Mouse (Mus musculus): ENCODE results near the gene St6gal1.

The St6gal1 gene

DNA sequence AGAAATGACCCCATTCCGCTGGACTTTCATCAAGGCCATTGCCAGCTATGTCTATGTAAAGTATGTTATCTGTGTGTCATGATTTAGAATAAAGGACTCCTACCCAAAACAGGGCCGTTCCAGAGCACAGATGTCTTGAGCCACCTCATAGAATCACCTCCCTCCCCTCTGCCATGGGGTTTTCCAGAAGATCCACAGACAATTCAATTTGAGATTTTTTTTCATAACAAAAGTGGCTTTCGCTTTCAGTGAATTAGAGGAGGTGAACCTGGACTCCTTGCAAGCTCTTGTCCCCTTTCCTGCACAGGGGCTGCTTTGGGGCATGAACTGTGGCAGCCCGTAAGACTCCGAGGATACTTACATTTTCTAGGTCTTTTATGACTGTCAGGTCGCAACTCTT lies 70.2 kb downstream of the St6gal1 start:
- ATAC-seq (ENCODE audit: insufficient number of reproducible peaks, low FRiP score, low TSS enrichment): no peak

DNA sequence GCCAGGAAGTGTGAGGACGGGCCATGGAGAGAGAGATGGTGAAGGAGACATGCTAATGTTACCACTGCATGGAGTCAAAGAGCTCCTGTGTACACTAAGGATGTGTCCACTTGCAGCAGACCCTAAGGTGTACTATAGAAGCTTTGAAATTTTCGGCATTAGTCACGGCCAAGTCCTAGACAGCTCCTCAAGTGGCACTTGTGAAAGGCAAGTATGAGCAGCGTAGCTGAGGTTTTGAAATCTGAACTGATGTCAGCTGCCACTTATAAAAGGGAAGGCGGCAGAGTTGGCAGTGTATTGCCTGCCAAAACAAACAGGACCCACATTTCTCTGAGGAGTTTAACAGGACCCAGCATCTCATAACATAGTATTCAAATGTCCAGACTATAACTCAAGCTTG lies 71.2 kb downstream of the St6gal1 start:
- ATAC-seq (ENCODE audit: insufficient number of reproducible peaks, low FRiP score, low TSS enrichment): no peak

DNA sequence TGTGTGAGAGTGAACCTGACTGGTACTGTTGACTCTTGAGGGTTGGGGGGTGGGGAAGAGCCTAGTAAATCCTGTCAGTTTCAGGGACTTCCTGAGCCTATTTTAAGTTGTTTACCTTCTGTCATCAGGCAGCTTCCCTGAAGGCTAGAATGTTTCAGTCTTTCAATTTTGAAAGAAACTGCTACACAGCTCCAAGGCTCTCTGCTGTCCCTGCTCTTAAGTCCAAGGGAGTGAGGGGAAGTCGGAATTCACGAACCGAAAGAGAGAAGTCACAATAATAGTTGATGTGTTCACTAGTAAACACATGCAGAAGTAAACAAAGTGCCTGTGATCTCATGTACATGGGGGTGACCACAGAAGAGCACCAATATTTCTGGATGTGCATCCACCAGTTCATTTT lies 72.2 kb downstream of the St6gal1 start:
- no peak for ATAC-seq (ENCODE audit: insufficient number of reproducible peaks, low FRiP score, low TSS enrichment)

DNA sequence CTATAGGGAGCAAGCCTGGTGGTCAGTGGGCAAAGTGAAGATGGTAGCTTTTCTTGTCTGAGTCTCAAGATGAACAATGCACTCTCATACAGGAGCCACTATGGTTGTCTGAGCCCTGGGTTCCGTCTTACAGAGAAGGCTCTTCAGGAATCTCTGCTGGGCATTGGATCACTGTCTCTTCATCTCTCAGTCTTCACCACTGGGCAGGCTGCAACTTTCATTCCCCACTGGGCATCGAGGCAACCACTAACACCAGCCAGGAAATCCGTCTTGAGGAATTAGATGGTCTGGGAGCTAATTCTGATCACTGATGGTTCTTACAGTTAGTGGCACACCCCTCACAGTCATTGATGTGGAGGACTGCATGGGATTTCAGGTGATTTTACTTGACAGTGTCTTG lies 73.9 kb downstream of the St6gal1 start:
- no peak for ATAC-seq (ENCODE audit: insufficient number of reproducible peaks, low FRiP score, low TSS enrichment)

GRCm38 (mm10) chr16:23298911-23299310 lies 74.4 kb downstream of the St6gal1 start:
- ATAC-seq (ENCODE audit: insufficient number of reproducible peaks, low FRiP score, low TSS enrichment): no peak

GRCm38 (mm10) chr16:23299904-23300740 lies 75.6 kb downstream of the St6gal1 start:
- no peak for ATAC-seq (ENCODE audit: insufficient number of reproducible peaks, low FRiP score, low TSS enrichment)

DNA sequence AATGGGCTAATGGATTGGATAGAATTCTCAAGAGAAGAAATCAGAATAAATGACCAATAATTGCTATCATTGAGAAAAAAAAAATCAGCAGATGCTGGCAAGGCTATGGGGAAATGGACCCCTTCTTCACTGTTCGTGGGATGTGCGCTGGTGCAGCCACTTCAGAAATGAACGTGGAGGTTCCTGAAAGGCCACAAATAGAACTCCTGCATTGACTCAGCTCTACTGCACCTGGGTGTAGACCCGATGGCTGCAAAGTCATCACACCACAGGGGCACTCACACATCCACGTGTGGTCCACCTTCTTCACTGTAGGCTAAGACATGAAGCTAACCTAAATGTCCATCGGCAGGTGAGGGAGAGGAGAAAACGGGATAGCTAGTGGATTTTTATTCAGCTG lies 77.2 kb downstream of the St6gal1 start:
- ATAC-seq (ENCODE audit: insufficient number of reproducible peaks, low FRiP score, low TSS enrichment): no peak

DNA sequence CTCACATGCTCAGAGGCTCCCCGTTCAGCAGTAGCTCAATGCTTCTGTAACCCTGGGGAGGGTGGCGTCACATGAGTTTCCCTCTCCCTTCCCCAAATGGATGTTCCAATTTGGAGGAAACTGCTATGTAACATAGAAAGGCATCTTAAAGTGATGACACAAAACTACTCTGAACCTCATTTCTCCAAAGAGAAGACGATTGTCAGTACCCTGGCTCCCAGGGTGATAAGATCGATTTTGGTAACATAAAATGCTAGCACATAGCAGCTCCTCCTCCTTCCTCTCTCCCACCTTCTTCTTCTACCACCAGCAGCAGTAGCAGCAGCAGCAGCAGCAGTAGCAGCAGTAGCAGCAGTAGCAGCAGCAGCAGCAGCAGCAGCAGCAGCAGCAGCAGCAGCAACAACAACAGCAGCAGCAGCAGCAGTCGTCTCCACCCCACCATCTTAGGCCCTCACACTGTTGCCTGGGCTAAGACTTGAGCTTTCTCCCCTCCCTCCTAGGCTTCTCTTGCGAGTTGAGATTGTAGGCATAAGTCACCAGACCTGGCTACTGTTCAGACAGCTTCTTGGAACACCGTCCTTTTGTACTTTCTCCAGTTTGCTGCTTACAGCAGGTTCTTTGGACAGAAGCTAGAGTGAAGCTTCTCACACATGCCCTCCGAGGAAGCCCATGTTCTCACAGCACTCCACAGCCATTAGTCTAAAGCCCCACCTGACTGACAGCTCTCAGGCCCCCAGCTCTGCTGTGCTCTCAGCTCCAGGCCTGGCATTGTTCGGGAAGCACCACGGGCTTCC lies 81.5 kb downstream of the St6gal1 start:
- no peak for ATAC-seq (ENCODE audit: insufficient number of reproducible peaks, low FRiP score, low TSS enrichment)

DNA sequence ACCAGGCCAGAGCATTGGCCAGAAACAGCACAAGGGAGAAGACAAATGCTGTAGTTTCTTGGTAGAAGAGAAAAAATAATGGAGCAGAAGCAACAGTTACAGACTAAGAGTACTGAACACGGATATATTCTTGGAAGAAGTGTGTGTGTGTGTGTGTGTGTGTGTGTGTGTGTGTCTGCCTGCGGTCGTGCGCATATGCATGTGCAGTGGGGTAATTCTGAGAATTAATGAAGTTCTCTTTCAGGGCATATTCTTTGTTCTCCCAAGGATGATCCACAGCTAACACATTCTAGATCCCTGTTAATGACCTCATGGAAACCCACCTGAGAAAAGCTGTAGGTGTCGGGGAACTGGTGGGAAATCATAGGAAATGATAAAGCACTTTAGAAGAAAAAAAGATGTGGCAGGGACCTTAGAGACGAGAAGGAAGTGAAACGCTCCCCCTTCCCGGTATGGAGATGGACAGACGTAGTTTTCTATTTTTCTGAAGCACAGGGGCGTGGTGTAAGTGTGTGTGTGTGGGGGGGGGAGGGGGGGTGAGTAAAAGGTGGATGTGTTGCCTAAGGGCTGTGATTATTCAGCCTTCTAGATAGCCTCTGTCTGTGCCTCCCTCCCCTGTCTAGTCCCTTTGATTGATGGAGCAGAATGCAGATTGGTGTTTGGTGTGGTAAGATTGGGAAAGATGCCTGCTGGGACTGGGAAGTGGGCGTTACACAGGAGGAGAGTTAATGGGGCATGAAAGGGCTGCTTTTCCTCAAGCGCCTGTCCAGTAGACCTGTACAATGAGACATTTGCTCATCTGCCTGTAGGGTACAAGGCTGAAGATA lies 82.8 kb downstream of the St6gal1 start:
- ATAC-seq (ENCODE audit: insufficient number of reproducible peaks, low FRiP score, low TSS enrichment): no peak

- no peak for ATAC-seq (ENCODE audit: insufficient number of reproducible peaks, low FRiP score, low TSS enrichment)
Observed at GRCm38 (mm10) chr16:23308012-23308554, 83.5 kb downstream of the St6gal1 start.

- ATAC-seq (ENCODE audit: insufficient number of reproducible peaks, low FRiP score, low TSS enrichment): no peak
Observed at GRCm38 (mm10) chr16:23309080-23309479, 84.5 kb downstream of the St6gal1 start.

- ATAC-seq (ENCODE audit: insufficient number of reproducible peaks, low FRiP score, low TSS enrichment): no peak
Observed at GRCm38 (mm10) chr16:23312604-23313003, 88.1 kb downstream of the St6gal1 start.

- ATAC-seq (ENCODE audit: insufficient number of reproducible peaks, low FRiP score, low TSS enrichment): no peak
Observed at GRCm38 (mm10) chr16:23314790-23315189, 90.2 kb downstream of the St6gal1 start.

DNA sequence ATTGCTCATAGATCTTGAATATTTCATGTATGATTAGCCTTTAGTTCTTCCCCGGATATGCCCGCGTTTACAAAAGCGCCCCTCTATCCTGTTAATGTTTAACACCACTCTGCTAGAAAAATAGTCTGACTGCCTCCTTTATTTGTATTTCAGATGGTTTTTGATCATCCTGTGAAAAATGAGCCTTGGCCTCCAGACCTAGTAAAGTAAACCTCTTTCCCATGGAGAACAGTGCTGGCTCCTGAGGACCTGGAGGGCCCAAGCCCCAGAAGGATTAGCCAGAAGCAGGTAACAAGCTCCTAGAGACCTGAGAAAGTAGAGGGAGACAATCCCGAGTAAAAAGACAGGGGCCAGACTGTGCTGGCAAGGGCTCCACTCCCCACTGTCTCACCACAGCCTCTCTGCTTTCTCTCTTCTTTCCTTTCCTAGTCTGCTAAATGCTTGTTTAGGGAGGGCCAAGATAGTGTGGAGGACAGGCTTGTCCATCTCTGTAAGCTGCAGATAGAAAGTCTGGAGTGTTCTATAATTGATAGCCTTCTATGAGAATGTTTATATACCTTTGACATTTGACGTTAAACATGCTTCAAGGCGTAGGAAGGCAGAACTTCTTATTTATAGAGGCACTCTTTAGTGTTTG lies 93.0 kb downstream of the St6gal1 start:
- no peak for ATAC-seq (ENCODE audit: insufficient number of reproducible peaks, low FRiP score, low TSS enrichment)

DNA sequence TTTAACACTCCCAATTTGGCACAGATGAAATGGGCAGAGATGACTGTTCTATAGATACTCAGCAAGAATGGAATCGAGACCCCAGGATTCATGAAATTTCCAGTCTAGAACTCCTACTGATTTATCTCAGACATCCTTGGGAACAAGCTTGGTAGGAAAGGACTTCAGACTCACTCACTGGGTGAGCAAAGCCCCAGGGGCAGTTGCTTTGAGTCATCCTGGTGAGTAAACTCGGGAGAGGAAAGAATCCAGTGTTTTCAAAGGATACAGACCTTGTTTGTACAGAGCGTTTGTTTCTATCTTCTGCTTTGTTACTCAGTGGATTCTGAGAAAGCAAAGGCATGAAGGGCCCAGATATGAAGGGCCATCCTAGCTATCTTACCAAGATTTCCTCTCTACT lies 95.5 kb downstream of the St6gal1 start:
- no peak for ATAC-seq (ENCODE audit: insufficient number of reproducible peaks, low FRiP score, low TSS enrichment)

GRCm38 (mm10) chr16:23320579-23320978 lies 96.0 kb downstream of the St6gal1 start:
- no peak for ATAC-seq (ENCODE audit: insufficient number of reproducible peaks, low FRiP score, low TSS enrichment)

DNA sequence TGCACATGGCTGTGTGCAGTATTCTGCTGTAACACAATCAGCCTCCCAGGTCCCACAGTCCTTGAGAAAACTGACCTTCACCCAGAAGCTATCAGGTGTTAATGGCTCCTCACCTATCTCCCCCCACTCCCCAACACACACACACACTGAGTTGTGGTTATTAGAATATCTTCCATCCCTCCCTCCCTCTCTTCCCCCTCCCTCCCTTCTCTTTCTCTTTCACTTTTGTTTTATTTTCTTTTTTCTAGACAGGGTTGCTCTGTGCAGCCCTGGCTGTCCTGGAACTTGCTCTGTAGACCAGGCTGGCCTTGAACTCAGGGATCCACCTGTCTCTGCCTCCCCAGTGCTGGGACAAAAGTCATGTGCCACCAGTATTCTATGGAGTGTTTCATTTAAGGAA lies 97.9 kb downstream of the St6gal1 start:
- ATAC-seq (ENCODE audit: insufficient number of reproducible peaks, low FRiP score, low TSS enrichment): no peak

DNA sequence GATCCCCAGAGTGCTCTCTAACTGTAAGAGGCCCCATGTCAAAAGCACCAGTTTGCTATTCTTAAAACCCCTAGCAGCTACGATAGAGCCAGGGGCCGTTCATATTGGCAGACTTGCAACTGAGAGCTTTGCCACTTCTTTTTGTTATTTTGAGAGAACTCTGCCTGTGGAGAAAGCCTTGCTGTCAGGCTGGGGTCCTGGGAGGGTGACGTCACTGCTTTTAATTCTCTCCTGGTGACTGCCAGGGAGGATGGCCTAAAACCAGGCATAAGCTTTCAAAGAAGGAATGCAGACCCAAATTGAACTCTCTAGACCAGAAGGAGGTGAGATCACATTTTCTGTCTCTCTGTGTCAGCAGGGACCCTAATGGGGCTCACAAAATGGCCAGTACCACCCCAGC lies 99.4 kb downstream of the St6gal1 start:
- no peak for ATAC-seq (ENCODE audit: insufficient number of reproducible peaks, low FRiP score, low TSS enrichment)

DNA sequence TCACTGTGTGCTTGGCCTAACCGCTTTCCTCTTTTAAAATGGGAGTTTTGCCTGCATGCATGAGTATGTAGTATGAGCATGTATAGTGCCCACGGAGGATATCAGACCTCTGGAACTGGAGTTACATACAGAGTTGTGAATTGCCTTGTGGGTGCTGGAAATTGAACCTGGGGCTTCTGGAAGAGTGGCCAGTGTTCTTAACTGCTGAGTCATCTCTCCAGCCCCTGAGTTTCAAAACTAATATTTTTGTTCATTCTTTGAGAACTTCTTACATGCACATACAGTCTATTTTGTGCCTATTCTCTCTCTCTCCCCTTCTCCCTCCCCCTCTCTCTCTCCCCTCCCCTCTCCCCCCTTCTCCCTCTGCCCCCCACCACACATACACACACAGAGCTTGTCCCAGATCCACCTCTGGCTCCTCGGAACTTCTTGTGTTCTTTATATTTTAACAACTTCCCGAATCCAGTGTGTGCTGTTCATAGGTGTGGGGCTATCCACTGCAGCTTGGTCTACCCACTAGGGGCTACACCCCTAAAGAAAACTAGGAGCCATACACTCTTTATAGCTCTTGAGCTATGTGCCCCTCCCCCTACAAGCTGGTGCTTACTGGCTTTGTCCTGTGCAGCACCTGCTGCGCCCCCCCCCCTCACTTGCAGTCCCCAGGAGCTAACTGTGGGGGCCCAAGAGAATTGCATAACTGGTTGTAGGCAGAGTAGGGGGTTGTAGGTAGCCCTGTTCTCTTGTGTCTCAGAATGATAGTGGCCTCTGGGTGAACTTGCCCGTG lies 100.5 kb downstream of the St6gal1 start:
- no peak for ATAC-seq (ENCODE audit: insufficient number of reproducible peaks, low FRiP score, low TSS enrichment)

All from cerebellum, adult (tissue).